Mouse (Mus musculus): ENCODE data around the gene Aes.

GRCm38 (mm10) chr10:81598342-81598741 is 39.1 kb downstream of the Aes start:
- no peak for TF ChIP-seq CTCF (IDR thresholded peaks at IDR 0.05; ENCODE audit: low read depth)
- no peak for TF ChIP-seq EP300 (IDR thresholded peaks at IDR 0.05; ENCODE audit: low read depth)
